Mouse (Mus musculus) left cerebral cortex, postnatal 36 days (tissue): ENCODE measurements around the gene Hmgb1. TPM values are rescaled to one million over a fixed set of nuclear protein-coding genes. Genes with fewer than 3 reads are reported as not detected.

Source experiments
- DNase-seq, 2 experiments: peaks; one replicate each; pipeline ENCODE4 v3.0.0; 2021 to 2022; ENCODE audit warnings: low spot score in 2 of 2, mixed read lengths in 1 of 2
- intact Hi-C: fragments of 180-260 bp; cut with DNase I; formaldehyde crosslinking; loops from one replicate; pipeline ENCODE4 v1.15.1; 2025
- total RNA-seq, 2 experiments: library from RNA; stranded (reverse); gene quantifications; 2 replicates each; pipeline ENCODE4 v1.2.3; 2021

The Hmgb1 gene
- total RNA-seq, 2 experiments from 2014 or later: 122 to 123 TPM

- no peak for DNase-seq
- intact Hi-C loops: no loop called here
Measured at GRCm38 (mm10) chr5:149080466-149080865, 103.8 kb downstream of the Hmgb1 start.

- DNase-seq: no peak
- intact Hi-C loops: no loop called here
Measured at GRCm38 (mm10) chr5:149079758-149080150, 104.5 kb downstream of the Hmgb1 start.

- intact Hi-C loops: no loop called here
- peak; percentile 24 to 35 for DNase-seq
Measured at GRCm38 (mm10) chr5:149079018-149079757, 105.1 kb downstream of the Hmgb1 start.

- intact Hi-C loops: no loop called here
- no peak for DNase-seq
Measured at GRCm38 (mm10) chr5:149077136-149077535, 107.2 kb downstream of the Hmgb1 start.

GRCm38 (mm10) chr5:149071546-149071945 lies 112.7 kb downstream of the Hmgb1 start:
- intact Hi-C loops: no loop called here
- no peak for DNase-seq

DNA sequence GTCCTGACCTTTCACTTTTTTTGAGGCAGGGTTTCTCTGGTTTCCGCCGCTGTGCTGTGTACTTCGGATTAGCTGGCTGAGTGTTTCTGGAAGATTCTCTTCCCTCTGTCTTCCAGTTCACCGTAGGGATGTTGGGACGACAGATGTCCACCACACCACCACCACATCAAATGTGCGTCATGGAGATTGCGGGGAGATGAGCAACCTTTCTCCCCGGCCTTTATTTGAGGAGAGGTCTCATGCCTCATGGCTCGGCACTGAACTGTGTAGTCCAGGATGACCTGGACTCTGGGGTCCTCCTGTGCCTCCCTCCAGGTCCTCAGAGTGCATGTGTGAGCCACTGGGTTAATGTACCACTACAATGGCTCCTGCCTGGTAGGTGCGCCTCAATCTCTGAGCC lies 115.5 kb downstream of the Hmgb1 start:
- intact Hi-C loops: no loop called here
- DNase-seq: no peak

DNA sequence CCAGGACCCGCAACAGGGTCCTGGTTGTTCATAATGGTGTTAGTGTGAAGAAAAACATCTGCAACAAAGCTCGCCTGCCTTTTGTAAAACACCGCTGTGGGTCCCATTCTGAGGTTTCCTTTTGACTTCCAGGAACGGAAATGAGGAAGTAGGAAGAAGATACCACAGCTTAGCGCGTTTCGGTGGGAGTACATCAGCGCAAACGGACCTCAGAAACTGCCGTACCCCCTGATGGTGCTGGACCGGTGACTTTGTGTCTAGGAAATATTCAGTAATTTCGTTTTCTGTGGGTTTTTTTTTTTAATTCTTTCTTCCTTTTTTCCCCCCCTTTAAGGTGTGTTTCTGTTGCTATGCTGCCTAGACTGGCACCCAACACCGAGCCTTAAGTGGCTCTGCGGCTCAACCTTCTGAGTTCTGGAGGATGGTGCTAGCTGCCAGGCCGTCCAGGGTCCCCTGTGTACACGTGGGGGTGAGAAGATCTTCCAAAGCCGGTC lies 116.0 kb downstream of the Hmgb1 start:
- DNase-seq: no peak
- intact Hi-C loops: no loop called here

- intact Hi-C loops: no loop called here
- no peak for DNase-seq
Measured at GRCm38 (mm10) chr5:149067501-149067961, 116.8 kb downstream of the Hmgb1 start.

DNA sequence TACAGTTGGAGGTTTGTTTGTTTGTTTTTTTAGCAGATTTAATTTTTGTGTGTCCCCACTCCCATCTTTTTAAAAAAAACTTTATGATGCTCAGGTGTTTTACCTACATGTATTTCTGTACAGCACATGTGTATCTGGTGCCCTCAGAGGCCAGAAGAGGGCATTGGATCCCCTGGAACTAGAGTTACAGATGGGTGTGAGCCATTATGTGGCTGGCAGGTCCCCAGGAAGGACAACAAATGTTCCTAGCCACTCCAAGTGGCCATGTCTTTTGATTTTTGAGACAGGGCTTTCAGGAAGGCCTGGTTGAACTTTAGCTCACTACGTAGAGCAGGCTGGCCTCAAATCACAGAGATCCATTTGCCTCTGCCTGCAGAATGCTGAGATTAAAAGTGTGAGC lies 121.5 kb downstream of the Hmgb1 start:
- intact Hi-C loops: no loop called here
- DNase-seq: no peak

DNA sequence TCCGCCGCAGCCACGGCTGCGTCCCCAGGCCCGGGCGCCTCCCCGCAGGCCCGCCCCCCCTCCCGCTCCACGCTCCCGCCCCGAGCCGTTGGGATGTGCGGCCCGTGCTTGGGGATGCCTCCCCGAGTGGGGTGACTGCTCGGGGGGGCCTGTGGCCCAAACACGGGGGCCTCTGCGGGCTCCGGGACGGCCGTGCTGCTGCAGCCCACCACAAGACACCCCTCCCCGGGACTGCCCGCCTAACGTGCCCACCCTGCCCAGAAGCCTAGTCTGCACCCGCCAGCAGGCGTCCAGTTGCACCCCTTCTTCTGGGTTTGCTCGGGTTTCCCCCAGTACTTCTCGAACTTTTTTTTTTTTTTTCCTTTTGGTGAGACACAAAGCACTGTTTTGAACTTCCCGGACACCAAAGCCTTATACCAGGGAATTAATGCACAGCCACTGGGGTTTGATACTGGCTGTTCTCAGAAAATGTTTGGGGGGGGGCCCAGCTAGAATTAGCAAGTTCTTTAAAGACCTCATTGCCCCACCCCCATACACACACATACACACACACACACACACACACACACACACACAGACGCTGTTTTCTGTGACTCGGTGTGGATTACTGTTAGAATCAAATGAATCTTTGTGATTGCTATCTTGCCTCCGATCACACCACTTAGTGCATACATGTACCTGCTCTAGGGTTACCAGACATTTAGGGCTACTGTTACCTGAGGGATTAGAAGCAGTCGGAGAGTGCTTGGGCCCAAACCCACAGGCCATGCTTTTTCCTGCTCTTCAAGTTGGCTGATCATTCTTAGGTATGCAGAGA lies 130.7 kb downstream of the Hmgb1 start:
- no peak for DNase-seq

DNA sequence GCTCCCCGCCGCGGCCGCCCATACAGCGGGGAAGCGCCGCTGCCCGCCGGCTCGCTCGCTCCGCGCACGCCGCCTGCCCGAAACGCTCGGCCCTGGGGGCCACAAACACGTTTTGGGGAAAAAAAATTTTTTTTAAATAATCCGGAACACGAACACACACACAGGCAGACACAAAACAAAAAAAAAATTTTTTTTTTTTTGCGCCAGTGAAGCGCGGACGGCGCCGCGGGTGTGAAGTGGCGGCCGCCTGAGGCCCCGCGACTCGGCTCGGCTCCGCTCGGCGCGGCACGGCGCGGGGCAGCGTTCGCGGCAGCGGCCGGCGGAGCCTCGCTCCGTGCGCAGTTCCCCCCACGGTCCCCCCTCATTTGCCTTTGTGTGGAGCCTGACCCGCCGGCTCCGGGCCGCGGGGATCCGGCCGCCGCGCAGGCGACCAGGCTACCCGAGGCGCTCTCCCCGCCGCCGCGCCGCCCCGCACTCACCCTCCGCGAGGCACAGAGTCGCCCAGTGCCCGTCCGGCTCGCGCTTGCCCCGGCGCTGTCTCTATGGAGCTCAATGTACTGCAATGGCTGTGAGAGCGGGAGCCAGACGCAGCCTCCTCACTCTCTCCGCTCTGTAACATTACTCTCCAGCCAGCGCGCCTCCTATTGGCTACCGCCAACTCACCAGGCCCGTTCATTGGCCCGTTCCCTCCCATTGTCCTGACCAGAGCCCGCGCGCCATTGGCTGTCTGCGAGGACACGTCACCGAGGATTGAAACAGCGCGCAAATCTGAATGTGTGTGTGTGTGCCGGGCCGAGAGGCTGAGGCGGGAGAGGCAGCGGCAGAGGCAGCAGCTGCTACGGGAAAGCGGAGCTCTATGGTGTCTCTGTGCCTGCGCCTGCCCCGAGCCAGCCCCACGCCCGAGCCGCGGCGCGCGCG lies 131.6 kb downstream of the Hmgb1 start:
- intact Hi-C loops: loop anchor here (2.0 to 5.0 kb wide), 3 partner anchors 95 to 245 kb away; no protein-coding TSS in a partner anchor
- peak; percentile 99 for DNase-seq

More for the DNA sequence above, 130.7 kb downstream of the Hmgb1 start:
- intact Hi-C loops: loop anchor here (2.0 to 5.0 kb wide), 3 partner anchors 96 to 246 kb away; no protein-coding TSS in a partner anchor

DNA sequence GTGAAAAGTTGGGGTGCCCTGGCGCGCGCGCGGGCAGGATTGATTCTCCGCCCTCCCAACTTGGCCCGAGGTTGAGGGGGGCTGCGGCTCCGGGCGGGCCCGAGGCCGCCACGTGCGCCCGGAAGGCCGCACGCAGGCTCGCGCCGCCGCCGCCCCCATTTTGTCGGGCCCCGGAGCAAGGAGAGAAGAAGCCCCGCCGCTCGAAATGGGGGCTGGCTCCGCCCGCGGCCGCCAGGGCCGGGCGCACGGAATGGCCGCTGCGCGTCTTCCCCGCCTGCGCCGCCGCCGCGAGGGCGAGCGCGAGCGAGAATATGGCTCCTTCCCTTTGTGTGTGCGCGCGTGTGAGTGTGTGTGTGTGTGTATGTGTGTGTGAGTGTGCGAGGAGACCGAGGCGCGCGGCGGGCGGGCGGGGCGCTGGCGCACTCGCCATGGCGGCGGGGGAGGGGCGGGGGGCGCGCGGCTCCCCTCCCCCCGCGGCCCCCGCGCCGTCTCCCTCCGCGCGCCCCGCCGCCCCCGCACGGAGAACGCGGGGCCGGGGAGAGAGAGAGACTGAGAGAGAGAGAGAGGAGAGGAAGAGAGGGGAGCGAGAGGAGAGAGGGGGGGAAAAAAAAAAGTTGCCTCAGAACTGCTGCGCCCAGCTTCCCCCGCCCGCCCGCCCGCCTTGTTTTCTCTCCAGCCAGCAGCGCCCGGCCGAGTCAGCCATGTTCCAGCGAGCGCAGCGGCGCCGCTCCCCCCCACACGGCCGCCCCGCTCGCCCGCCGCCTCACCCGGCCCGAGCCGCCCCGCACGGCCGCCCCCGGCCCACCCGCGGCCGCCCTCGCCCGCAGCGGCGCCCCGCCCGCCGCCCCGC lies 132.5 kb downstream of the Hmgb1 start:
- peak; percentile 81 to 85 for DNase-seq
- intact Hi-C loops: loop anchor here (1.0 to 5.0 kb wide), 5 partner anchors 45 to 244 kb away; partner anchors contain the start of genes Hmgb1 and Uspl1

DNA sequence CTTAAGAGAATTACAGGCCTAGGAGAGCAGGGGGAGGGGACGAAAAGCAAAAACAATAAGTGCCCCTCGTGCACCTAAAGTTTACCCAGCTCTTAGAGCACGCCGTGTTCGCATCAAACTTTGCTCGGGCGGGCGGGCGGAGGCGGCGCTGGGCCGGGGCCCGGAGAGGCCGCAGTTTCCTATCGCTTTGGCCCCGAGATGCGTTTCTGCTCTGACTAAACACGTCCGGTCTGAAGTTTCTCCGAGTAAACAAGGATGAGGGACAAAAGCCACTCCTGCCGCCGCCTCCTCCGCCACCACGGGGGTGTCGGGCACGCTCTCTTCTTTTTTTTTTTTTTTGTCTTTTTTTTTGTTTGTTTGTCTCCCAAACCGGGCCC lies 133.1 kb downstream of the Hmgb1 start:
- DNase-seq: no peak

GRCm38 (mm10) chr5:149050588-149051160 lies 133.6 kb downstream of the Hmgb1 start:
- intact Hi-C loops: loop anchor here (1.0 to 5.0 kb wide), 4 partner anchors 44 to 243 kb away; partner anchors contain the start of genes Hmgb1 and Uspl1

More for the DNA sequence above, 133.1 kb downstream of the Hmgb1 start:
- intact Hi-C loops: loop anchor here (1.0 to 5.0 kb wide), 4 partner anchors 44 to 244 kb away; partner anchors contain the start of genes Hmgb1 and Uspl1

GRCm38 (mm10) chr5:149049435-149049834 lies 134.9 kb downstream of the Hmgb1 start:
- intact Hi-C loops: no loop called here
- DNase-seq: no peak

More at GRCm38 (mm10) chr5:149050588-149051160, 133.6 kb downstream of the Hmgb1 start:
- DNase-seq: no peak

- no peak for DNase-seq
- intact Hi-C loops: no loop called here
Measured at GRCm38 (mm10) chr5:149048961-149049360, 135.3 kb downstream of the Hmgb1 start.

- intact Hi-C loops: no loop called here
- DNase-seq: no peak
Measured at GRCm38 (mm10) chr5:149046650-149047049, 137.6 kb downstream of the Hmgb1 start.
